Mouse (Mus musculus): Measurements from ENCODE around the gene Rcor1. TPM values are rescaled to one million over a fixed set of nuclear protein-coding genes. Genes with fewer than 3 reads are reported as not detected.
A peak's percentile ranks its signal among the peaks of the same experiment; 100 is the strongest.

Rcor1 gene
- polyA plus RNA-seq, 1 experiment from 2014 or later: 7.0 TPM

GRCm38 (mm10) chr12:111006339-111006738, 32.8 kb upstream of the Rcor1 start:
- no peak overlapping the region for H3K4me2 ChIP-seq (replicated peaks; ENCODE audit: low read depth)
- no peaks in the 10 kb centered on the region for H3K9me3 ChIP-seq (ENCODE audit: control insufficient read depth)
- 30% methylated on average over 5 of the region's 5 CpGs for WGBS
- no peak overlapping the region for H3K9ac ChIP-seq (ENCODE audit: low read depth, low read length)
- no peaks in the 10 kb centered on the region for H3K27me3 ChIP-seq (replicated peaks; ENCODE audit: control insufficient read depth, insufficient read depth, low read length)
- ATAC-seq: no peak
- no peak for TF ChIP-seq CTCF (IDR thresholded peaks at IDR 0.05; ENCODE audit: low read depth)
- peak overlapping the region; percentile 94 for H3K27ac ChIP-seq (ENCODE audit: low read depth, low read length)
- peaks cover 21% of the 10 kb centered on the region for H3K4me1 ChIP-seq (replicated peaks; ENCODE audit: control insufficient read depth, insufficient read depth, low read length)
- H3K4me3 ChIP-seq (ENCODE audit: low read depth, low read length): no peak overlapping the region
- H3K36me3 ChIP-seq (ENCODE audit: control insufficient read depth, insufficient read depth): no peaks in the 10 kb centered on the region

GRCm38 (mm10) chr12:111007134-111008103, 31.7 kb upstream of the Rcor1 start:
- Histone ChIP-seq H3K4me3 (ENCODE audit: low read depth, low read length) (no peak overlapping the region), H3K27ac (ENCODE audit: low read depth, low read length) (peak overlapping the region; percentile 94), H3K27me3 (replicated peaks; ENCODE audit: control insufficient read depth, insufficient read depth, low read length) (no peaks in the 10 kb centered on the region), H3K4me2 (replicated peaks; ENCODE audit: low read depth) (0 out of 2 replicates have a peak overlapping the region, but pooled peaks have one; percentile 6), H3K4me1 (replicated peaks; ENCODE audit: control insufficient read depth, insufficient read depth, low read length) (peaks cover 21% of the 10 kb centered on the region), H3K9ac (ENCODE audit: low read depth, low read length) (0 out of 2 replicates have a peak overlapping the region, but pooled peaks have one; percentile 4), H3K36me3 (ENCODE audit: control insufficient read depth, insufficient read depth) (no peaks in the 10 kb centered on the region), H3K9me3 (ENCODE audit: control insufficient read depth) (no peaks in the 10 kb centered on the region)
- ATAC-seq: peak; percentile 87
- WGBS: 35% methylated on average over 14 of the region's 14 CpGs
- TF ChIP-seq CTCF (IDR thresholded peaks at IDR 0.05; ENCODE audit: low read depth): no peak

DNA sequence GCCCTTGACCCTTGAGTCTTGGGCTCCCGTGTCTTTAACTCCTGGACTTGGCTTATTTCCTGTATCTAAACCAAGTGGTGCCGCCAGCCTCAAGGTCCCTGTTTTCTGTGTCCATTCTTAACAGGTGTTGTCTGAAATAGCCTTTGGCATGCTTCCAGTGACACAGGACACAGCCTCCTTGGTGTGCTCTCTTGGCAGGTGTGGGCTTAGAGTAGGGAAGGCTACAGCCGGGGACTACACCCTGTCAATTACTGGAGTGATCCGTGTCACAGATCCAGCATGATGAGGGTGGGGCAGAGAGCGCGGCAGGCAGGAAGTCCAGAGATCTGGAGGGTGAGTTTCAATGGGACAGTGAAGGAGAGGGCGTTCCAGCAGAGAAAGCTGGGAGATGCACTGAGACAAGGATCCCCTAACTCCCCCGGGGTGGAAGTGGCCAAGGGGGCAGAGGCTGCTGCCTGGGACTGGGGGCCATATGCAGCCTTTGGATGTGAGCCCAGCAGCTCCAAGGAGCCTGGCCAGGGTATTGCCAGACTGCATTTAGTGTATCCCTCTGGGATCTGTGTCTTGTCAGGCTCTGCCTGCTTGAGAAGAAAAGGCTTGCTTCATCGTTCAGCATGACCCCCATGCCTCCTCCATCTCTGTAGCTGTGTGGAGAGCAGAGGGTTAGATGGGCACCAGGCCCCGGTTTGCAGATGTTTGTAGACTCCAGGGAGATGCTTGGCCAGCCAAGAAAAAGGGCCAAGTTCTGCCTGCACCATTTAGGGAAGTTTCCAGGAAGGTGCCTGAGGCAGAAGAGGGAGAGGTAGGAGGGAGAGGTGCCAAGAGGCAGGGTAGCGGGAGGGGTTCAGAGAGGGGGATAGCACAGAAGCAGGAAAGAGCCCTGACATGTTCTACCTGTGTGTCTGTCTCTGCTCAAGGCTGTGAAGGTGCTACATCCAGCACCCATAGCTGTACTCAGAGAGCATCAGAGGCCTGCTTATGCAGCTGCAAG, 30.4 kb upstream of the Rcor1 start:
- Histone ChIP-seq H3K9me3 (ENCODE audit: control insufficient read depth) (no peaks in the 10 kb centered on the region), H3K4me3 (ENCODE audit: low read depth, low read length) (no peak overlapping the region), H3K27ac (ENCODE audit: low read depth, low read length) (peak overlapping the region; percentile 94), H3K4me1 (replicated peaks; ENCODE audit: control insufficient read depth, insufficient read depth, low read length) (peaks cover 21% of the 10 kb centered on the region), H3K27me3 (replicated peaks; ENCODE audit: control insufficient read depth, insufficient read depth, low read length) (no peaks in the 10 kb centered on the region), H3K9ac (ENCODE audit: low read depth, low read length) (peak overlapping the region; percentile 27; the same call in 1 of the 2 replicates), H3K36me3 (ENCODE audit: control insufficient read depth, insufficient read depth) (no peaks in the 10 kb centered on the region), H3K4me2 (replicated peaks; ENCODE audit: low read depth) (no peak overlapping the region; the same call in 1 of the 2 replicates)
- peak; percentile 71 for ATAC-seq
- TF ChIP-seq CTCF (IDR thresholded peaks at IDR 0.05; ENCODE audit: low read depth): no peak
- WGBS: 28% methylated on average over 11 of the region's 11 CpGs

DNA sequence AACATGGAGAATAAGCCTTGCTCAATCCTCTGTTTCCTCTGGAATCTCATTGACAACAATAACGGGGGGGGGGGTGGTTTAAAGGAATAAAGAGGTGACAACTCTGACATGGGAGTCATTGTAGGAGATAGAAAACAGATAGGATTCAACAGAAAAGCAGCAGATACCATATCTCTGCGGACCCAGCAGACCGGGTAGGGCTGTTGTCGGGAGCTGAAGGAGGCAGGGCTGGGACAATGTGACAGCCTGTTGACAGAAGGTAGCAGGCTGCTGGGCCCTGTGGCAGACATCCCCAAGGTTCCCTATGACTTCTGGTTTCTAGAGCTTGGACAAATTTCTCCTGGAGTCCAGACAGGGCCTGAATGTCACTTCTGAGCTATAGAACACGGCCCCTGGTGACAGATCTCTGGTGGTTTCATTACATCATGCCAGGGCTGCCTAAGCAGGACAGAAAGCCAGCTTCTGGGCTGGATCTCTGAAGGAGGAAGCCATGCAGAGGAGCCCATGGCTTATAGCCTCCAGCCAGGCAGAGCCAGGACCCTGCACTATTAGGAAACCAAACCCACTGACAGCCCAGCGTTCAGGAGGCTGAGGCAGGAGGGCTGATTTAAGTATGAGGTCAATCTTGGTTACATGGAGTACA, 29.4 kb upstream of the Rcor1 start:
- 50% methylated on average over 6 of the region's 6 CpGs for WGBS
- TF ChIP-seq CTCF (IDR thresholded peaks at IDR 0.05; ENCODE audit: low read depth): no peak
- Histone ChIP-seq H3K27ac (ENCODE audit: low read depth, low read length) (no peak overlapping the region; the same call in 1 of the 2 replicates), H3K27me3 (replicated peaks; ENCODE audit: control insufficient read depth, insufficient read depth, low read length) (no peaks in the 10 kb centered on the region), H3K9ac (ENCODE audit: low read depth, low read length) (no peak overlapping the region), H3K4me1 (replicated peaks; ENCODE audit: control insufficient read depth, insufficient read depth, low read length) (peaks cover 21% of the 10 kb centered on the region), H3K4me2 (replicated peaks; ENCODE audit: low read depth) (no peak overlapping the region), H3K9me3 (ENCODE audit: control insufficient read depth) (no peaks in the 10 kb centered on the region), H3K36me3 (ENCODE audit: control insufficient read depth, insufficient read depth) (no peaks in the 10 kb centered on the region), H3K4me3 (ENCODE audit: low read depth, low read length) (no peak overlapping the region)
- no peak for ATAC-seq

DNA sequence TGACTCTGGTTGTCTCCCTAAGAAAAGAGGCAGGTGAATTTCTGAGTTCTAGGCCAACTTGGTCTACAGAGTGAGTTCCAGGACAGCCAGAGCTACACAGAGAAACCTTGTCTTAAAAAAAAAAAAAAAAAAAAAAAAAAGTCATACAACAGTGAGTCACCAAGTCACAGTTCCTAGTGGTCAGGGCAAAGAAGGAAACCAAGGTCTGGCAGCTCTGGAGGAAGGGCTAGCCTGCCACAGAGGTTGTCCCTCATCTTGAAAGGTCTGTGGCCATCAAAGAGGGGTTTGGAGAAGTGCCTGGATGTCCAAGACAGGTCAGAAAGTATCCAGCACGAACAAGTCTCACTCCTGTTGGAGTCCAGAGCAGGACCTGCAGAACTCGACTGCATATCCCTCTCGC, 22.3 kb upstream of the Rcor1 start:
- H3K4me3 ChIP-seq (ENCODE audit: low read depth, low read length): no peak overlapping the region
- no peaks in the 10 kb centered on the region for H3K27me3 ChIP-seq (replicated peaks; ENCODE audit: control insufficient read depth, insufficient read depth, low read length)
- H3K9ac ChIP-seq (ENCODE audit: low read depth, low read length): no peak overlapping the region
- no peaks in the 10 kb centered on the region for H3K9me3 ChIP-seq (ENCODE audit: control insufficient read depth)
- no peak for TF ChIP-seq CTCF (IDR thresholded peaks at IDR 0.05; ENCODE audit: low read depth)
- no peaks in the 10 kb centered on the region for H3K36me3 ChIP-seq (ENCODE audit: control insufficient read depth, insufficient read depth)
- 76% methylated on average over 3 of the region's 3 CpGs for WGBS
- no peak overlapping the region for H3K27ac ChIP-seq (ENCODE audit: low read depth, low read length)
- no peak overlapping the region for H3K4me2 ChIP-seq (replicated peaks; ENCODE audit: low read depth)
- ATAC-seq: no peak
- H3K4me1 ChIP-seq (replicated peaks; ENCODE audit: control insufficient read depth, insufficient read depth, low read length): no peaks in the 10 kb centered on the region
